Mouse (Mus musculus) liver, embryonic 14.5 days (tissue): ENCODE data around the gene Mid1.
"Not testable (repeated sequence)": the region's sequence is repeated elsewhere in the genome, so short reads cannot be mapped to it uniquely, and the experiment has no call there.

ENCODE experiments used
- CTCF ChIP-seq: IDR thresholded peaks from 2 replicates; pipeline ENCODE4 v1.5.1; 2016; ENCODE audit warnings: antibody characterized with exemption, low read depth, control low read depth
- EP300 ChIP-seq: IDR thresholded peaks from 2 replicates; pipeline ENCODE4 v1.6.1; 2016; ENCODE audit warnings: antibody characterized with exemption, low read depth

- not testable (repeated sequence) for TF ChIP-seq CTCF, EP300
Observed at GRCm38 (mm10) chrX:169983401-169984165, 298.6 kb downstream of the Mid1 start.
